Mouse (Mus musculus) retina, adult 2 months (tissue): Measurements from ENCODE around the gene Tipin.
A peak's percentile ranks its signal among the peaks of the same experiment; 100 is the strongest.
"Not testable (repeated sequence)": the region's sequence is repeated elsewhere in the genome, so short reads cannot be mapped to it uniquely, and the experiment has no call there.

Experiments used
- DNase-seq: peaks from one replicate; pipeline ENCODE4 v3.0.0-alpha.2; 2012; ENCODE audit warnings: low read depth, low spot score

The Tipin gene

DNA sequence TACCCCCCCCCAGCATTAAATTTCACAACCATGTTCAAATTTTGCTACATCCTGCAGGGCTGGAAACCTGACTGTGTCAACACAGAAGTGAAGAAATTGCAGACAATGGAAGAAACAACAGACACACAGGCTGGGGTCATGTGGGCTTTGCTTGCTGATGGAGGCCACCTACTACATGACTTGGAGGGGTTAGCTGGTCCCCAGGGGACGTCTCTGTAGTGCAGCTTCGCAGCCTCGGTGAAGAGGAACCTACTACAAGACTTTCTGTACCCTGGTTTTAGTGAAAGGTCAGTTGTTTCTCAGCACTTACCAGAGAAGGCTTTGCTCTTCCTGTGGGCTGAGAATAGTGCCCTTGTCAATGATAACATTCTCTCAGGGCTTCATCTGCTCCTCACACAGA is 10.1 kb upstream of the Tipin start:
- no peak for DNase-seq

- no peak for DNase-seq
Measured at GRCm38 (mm10) chr9:64272611-64273010, 8.8 kb upstream of the Tipin start.

- no peak for DNase-seq
Measured at GRCm38 (mm10) chr9:64273757-64274156, 7.6 kb upstream of the Tipin start.

GRCm38 (mm10) chr9:64274291-64274690 is 7.1 kb upstream of the Tipin start:
- no peak for DNase-seq

DNA sequence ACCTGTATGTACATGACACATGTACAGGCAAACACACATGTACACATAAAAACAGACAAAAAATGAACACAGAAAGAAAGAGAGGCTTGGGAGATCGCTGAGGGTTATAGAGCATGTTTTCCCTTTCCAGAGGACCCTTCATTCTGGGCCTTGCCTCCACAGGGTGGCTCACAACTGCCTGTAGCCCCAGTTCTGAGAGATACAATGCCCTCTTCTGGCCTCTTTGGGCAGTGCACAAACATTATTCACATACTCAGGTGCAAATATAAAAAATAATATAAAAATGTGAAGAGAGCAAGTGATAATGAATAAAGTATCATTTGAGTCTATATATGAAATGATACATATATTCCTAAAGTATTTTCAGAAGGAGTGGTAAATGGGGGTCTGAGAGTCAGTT is 6.5 kb upstream of the Tipin start:
- no peak for DNase-seq

- peak; percentile 42 for DNase-seq
Measured at GRCm38 (mm10) chr9:64277706-64278105, 3.7 kb upstream of the Tipin start.

DNA sequence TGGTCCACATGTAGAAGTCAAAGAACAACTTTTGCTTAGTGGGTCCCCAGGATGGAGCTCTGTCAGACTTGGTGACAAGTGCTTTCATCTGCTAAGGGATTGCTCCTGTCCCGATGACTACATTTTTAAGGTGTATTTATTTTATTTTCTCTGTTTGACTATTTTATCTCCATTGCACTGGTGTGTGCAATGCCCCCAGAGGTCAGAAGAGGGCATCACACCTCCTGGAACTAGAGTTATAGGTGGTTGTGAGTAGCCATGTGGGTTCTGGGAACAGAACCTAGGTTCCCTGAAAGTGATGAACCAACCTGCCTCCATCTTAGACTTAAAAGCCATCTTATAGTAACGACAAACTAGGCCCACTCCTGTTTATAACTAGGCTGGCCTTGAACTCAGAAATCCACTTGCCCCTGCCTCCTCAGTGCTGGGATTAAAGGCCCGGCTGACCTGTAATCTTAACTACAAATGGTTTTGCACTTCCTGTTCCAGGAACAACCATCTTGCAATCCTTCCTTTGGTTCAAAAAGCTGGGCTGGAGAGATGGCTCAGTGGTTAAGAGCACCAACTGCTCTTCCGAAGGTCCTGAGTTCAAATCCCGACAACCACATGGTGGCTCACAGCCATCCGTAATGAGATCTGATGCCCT is 2.6 kb upstream of the Tipin start:
- DNase-seq = no peak

DNA sequence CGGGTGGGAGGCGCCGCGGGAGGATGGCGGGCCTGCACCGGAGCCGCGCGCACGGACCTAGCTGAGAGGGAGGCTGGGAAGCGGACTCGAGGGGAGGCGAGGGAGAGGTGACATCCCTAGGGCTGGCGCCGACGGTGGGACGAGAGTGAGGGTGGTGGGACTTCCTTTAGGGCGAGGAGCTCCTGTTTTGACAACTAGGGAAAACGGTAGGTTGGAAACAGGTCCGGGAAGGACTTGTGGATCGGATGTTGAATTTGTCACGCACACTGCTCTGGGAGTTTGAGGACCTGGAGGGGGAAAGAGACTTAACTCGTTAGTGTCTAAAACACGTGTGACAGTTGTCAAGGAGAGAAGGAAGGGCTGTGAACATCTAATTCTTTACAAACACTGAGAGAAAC is 399 bp downstream of the Tipin start:
- no peak for DNase-seq

DNA sequence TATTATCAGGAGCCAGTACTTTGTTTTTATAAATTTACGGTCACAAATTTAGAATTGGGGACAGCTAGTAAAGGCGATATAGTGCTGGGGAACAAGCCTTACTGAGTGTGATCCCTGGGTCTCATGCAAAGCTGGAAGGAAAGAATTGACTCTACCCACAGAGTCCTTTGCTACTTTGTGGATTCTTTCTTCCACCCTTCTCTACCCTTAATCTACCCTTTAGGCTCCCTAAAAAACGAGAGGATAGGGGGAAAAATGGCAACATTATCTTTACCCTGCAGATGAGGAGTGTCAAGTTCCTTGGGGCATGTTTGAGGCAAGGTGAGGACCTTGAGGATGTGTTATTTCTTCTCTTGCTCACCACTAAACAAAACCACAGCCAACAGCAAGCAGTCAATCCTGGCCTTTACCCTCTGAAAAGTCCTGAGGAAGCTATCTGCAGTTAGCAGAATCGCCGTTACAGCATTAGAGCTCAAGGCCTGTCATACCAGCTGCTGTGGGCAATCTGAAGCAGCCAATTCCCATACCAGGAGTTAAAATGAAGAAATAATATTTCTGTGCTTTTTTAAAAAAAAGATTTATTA is 1.1 kb downstream of the Tipin start:
- DNase-seq = no peak

DNA sequence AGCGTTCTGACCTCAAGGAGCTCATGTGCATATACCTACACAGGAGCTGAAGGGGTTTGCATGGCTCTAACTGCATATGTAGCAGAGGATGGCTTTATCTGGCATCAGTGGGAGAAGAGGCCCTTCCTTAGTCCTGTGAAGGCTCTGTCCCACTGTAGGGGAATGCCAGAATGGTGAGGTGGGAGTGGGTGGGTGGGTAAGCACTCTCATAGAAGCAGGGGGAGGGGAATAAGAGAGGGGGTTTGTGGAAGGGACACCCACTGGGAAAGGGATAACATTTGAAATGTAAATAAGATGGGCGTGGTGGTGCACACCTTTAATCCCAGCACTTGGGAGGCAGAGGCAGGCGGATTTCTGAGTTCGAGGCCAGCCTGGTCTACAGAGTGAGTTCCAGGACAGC is 21.7 kb downstream of the Tipin start:
- DNase-seq = not testable (repeated sequence)

- no peak for DNase-seq
Measured at GRCm38 (mm10) chr9:64306476-64307312, 25.3 kb downstream of the Tipin start.

- no peak for DNase-seq
Measured at GRCm38 (mm10) chr9:64310996-64311785, 29.8 kb downstream of the Tipin start.

- no peak for DNase-seq
Measured at GRCm38 (mm10) chr9:64312128-64312527, 30.7 kb downstream of the Tipin start.

- DNase-seq = no peak
Measured at GRCm38 (mm10) chr9:64314696-64315095, 33.3 kb downstream of the Tipin start.

DNA sequence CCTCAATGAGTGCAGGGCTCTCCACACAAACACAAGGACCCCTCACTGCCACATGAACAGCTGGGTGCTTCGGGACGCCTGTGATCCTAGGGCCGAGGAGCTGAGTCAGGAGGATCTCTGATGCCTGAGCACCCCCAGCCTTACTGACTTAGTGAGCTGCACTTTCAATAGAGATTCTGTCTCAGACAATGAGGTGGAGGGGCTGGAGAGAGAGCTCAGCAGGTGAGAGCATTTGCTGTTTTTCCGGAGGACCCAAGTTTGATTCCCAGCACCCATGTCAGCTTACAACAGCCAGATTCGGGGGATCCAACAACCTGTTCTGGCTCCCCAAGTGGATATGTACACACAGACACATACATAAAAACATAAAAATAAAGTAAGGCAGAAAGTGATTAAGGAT is 35.6 kb downstream of the Tipin start:
- no peak for DNase-seq

- no peak for DNase-seq
Measured at GRCm38 (mm10) chr9:64323976-64324375, 42.6 kb downstream of the Tipin start.

DNA sequence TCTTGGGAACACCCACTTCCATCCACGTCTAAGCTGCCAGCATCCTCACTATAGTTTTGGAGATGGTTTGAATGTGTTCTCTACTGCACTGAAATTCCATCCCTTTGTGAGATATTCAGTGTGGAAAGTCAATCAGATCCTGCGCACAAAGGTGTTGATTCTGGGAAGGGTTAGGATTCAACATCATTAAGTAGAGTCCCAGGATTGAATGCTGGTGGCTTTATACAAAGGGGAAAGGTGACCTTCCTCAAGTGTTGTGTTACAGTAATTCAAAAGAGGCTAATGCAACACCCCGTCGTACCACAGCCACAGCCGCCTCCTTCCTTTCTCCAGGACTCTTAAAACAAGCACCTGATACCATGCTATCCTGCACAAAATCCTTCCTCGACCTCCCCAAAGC is 54.4 kb downstream of the Tipin start:
- no peak for DNase-seq

GRCm38 (mm10) chr9:64339361-64339760 is 58.0 kb downstream of the Tipin start:
- DNase-seq = no peak

DNA sequence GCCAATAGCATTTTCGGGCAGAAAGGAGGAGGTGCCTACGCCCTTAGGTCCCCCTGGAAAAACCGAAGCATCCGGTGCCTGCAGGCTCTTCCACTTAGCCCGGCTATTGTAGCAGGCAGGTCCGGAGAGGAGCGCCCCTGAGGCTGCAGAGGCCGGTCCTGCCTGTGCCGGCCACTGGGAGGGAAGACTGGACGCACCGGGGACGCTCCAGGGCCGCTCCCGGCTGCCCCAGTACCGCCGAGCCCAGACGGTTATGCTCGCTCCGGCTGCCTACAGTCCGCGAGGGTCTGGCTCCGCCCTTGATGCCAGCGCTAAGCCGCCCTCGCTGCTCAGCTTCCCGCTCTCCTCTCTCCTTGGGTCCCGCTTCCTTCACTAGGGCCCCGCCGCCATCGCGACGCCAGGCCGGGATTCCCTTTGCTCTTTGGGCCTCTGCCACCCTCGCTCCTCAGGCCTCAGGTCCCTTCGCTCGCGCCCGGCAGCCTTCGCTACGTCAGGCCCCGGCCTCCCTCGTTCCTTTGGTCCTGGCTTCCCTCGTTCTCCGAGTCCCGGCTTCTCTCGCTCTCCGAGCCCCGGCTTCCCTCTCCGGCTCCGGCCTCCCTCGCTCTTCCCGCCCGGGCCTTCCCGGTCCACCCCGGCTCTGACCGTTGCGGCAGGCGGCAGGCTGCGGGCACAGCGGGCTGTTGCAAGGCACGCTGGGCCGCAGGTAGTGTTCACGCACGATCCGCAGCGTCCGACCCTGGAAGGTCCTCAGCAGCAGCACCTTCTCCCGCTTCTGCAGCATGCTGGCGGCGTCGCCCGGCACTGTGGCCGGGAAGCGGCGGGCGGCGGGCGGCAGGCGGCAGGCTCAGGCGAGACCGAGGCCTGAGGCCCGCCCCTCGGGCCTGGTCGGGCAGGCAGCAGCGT is 59.2 kb downstream of the Tipin start:
- peak; percentile 53 for DNase-seq

DNA sequence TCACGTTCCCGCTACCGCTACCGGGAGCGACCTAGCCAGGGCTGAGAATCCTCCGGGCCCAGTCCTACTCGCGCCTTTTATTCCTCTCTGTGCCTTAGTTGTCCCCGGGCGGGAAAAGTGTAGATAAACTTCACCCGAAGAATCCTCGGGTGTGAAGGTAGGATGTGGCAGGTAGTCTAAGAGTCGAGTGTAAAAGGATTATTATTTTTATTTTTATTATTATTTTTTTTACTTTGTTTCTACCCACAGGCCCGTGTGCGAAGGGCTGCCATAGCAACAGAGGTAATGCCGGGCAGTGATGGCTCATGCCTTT is 59.8 kb downstream of the Tipin start, which contains the start of gene Dis3l:
Gene Dis3l, minus strand, starts transcription at position 35 of the 313 bp plus-strand sequence.
- DNase-seq = no peak

GRCm38 (mm10) chr9:64341671-64342070 is 60.3 kb downstream of the Tipin start:
- DNase-seq = no peak
